Mouse (Mus musculus) small intestine, adult 2 months (tissue): Measurements from ENCODE around the gene Rnf24.

ENCODE experiments used
- CTCF ChIP-seq: fragments of 200-500 bp; IDR thresholded peaks from 2 replicates; pipeline ENCODE4 v1.5.1; 2012; ENCODE audit warnings: low read depth, mild to moderate bottlenecking, control low read depth, inconsistent platforms, low read length, moderate library complexity, mixed read lengths; ENCODE audit not compliant: insufficient replicate concordance, insufficient read length; ENCODE audit errors: extremely low read depth
- POLR2A ChIP-seq: fragments of 200-500 bp; IDR thresholded peaks from 2 replicates; pipeline ENCODE4 v1.6.1; 2012; ENCODE audit warnings: low read depth, mild to moderate bottlenecking, control low read depth, inconsistent platforms, low read length, moderate library complexity

GRCm38 (mm10) chr2:131254329-131254713 lies 98.4 kb downstream of the Rnf24 start:
- TF ChIP-seq CTCF: no peak
- no peak for TF ChIP-seq POLR2A
